Comparison of ENCODE assay signal across 14 mouse cellular contexts in genomic region chrX:73005678-73006077, GRCm38 (mm10). TPM values are rescaled to one million over a fixed set of nuclear protein-coding genes. Genes with fewer than 3 reads are reported as not detected.
"Had no signal": no experiment of that assay in that cellular context is flagged by ENCODE, and none has a peak within 500 bp of the region (broad histone marks: within the 10 kb centered on the region; RNA-seq: fewer than 3 reads in every experiment).

No protein-coding gene starts in this region.

- H3K4me1 ChIP-seq: limb, embryonic 13.5 days; midbrain, embryonic 13.5 days had no signal

- H3K4me2 ChIP-seq: limb, embryonic 13.5 days; midbrain, embryonic 13.5 days had no signal

- H3K4me3 ChIP-seq: layer of hippocampus, adult 2 months; limb, embryonic 13.5 days; midbrain, embryonic 13.5 days had no signal

- ATAC-seq: midbrain, embryonic 13.5 days had no signal

- H3K36me3 ChIP-seq: limb, embryonic 13.5 days; midbrain, embryonic 13.5 days had no signal

- H3K27me3 ChIP-seq: limb, embryonic 13.5 days; midbrain, embryonic 13.5 days had no signal

- H3K9me3 ChIP-seq: limb, embryonic 13.5 days; midbrain, embryonic 13.5 days had no signal

- H3K27ac ChIP-seq: layer of hippocampus, adult 2 months; limb, embryonic 13.5 days; midbrain, embryonic 13.5 days had no signal

- DNase-seq: kidney, adult 18-20 months; kidney, postnatal 10 days; kidney, postnatal 4 days; left cerebral cortex, postnatal 4 days; lung, adult 18-20 months; lung, postnatal 36 days; right cerebral cortex, postnatal 25 days; thymus, postnatal 4 days had no signal

- H3K9ac ChIP-seq: limb, embryonic 13.5 days; midbrain, embryonic 13.5 days had no signal

RNA-seq across cellular contexts. Expression of gene Pnma5, which starts 31.2 kb away (rescaled TPM):
- polyA plus RNA-seq: kidney, embryonic 14.5 days; lung, embryonic 16.5 days; midbrain, embryonic 13.5 days; small intestine, adult 2 months had no signal

RNA-seq across cellular contexts. Expression of gene Pnma3, which starts 58.9 kb away (rescaled TPM):
- polyA plus RNA-seq: small intestine, adult 2 months had no signal
